Mouse (Mus musculus): ENCODE results near the gene Spata25. TPM values are rescaled to one million over a fixed set of nuclear protein-coding genes. Genes with fewer than 3 reads are reported as not detected.
"Not testable (repeated sequence)": the region's sequence is repeated elsewhere in the genome, so short reads cannot be mapped to it uniquely, and the experiment has no call there.

Spata25 gene
- polyA plus RNA-seq, 1 experiment from 2014 or later: 0.85 TPM

- DNase-seq (ENCODE audit: low spot score): no peak
These were observed 23.0 kb downstream of the Spata25 start for GRCm38 (mm10) chr2:164805332-164805718.

DNA sequence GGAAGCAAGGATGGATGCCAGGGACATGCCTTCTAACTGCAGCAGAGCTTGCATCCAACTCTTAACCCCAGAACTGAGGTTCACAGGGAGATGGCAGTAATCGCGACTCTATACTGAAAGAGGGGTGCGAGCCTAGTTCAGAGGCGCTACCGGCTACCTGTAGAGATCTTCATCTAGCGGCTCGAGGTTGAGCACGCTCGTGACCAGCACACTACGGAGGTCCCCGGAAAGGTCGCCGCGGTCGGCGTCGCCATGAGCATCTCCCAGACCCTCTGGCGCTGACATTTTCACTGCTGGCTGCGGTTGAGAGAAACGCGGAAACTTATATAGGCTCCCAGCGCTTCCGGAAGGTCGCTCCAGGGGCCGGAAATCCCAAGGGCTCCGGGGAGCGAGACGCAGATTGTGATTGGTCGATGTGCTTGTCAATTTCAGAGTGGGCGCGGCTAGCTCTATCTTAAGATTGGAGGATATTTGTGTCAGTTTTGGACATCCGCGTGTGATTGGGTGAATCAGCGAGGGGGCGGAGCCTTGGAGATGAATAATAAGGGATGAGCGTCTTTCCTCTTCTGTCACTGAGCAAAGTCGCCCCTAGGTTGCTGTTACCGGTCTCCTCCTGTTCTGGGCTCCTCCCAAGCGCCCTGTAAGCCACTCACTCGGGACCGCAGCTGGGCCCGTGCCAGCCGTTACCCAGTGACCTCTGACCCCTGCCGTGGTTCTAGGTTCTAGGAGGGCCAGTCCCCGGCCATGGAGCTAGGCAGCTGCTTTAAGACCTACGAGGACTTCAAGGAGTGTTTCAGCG, 23.6 kb downstream of the Spata25 start, which contains the start of the genes Acot8 and Zswim3:
Acot8 (minus strand) TSS at position 350 of the 799 bp plus-strand sequence.
Zswim3 (plus strand) TSS at position 566 of the 799 bp plus-strand sequence.
- DNase-seq (ENCODE audit: low spot score): peak; percentile 100

GRCm38 (mm10) chr2:164803921-164804313, 24.4 kb downstream of the Spata25 start:
- no peak for DNase-seq (ENCODE audit: low spot score)

DNA sequence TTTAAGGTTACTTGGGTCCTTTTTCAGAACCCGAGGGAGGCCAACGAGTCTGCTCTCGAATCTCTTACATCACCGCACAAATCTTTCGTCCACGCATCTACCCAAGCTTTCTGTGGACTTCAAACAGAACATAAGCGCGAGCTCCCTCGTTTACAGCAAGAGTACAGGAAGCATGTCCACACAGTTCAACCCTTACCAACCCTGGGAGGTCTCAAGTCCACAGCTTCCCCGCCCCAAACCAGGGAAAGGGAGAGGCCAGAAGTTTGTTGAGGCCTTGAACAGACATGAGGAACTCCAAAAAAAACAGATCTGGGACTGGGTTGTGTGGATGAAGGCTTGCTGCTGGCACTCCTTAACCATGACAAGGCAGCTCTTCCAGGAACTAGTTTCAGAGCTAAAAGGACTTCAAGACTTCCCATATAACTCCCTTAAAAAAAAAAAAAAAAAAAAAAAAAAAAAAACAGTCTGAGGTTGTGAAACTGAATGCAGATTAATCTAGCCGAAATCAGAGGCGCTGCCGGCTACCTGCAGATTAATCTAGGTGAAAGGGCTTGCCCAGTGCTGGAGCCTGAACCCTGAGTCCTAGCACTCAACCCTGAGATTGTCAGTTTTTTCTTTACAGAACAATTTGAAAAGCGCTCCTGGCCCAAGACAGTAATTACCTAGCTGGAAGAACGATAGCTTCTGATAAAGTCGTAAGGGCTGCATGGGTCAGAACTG, 25.0 kb downstream of the Spata25 start:
- DNase-seq (ENCODE audit: low spot score): no peak

GRCm38 (mm10) chr2:164800252-164801004, 27.9 kb downstream of the Spata25 start:
- no peak for DNase-seq (ENCODE audit: low spot score)

- DNase-seq (ENCODE audit: low spot score): not testable (repeated sequence)
These were observed 29.8 kb downstream of the Spata25 start for GRCm38 (mm10) chr2:164798554-164798953.

DNA sequence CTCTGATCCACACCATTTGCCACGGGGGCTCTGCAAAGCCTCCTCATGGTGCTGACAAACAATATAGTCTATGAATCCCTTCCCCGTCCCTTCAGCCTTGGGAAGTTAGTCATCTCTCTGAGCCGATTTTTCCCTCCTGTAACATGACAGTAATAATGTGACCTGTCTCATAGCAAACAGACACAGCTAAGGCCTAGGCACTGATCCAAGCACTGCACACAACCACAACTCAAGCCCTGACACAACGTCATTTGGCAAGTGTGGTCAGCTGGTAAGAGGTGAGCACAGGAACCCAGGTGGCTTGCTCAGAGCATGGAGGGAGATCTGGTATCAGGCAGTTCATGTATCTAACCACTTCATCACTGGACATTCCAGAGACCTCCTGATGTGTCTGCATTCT, 32.5 kb downstream of the Spata25 start:
- DNase-seq (ENCODE audit: low spot score): no peak

- peak; percentile 87 for DNase-seq (ENCODE audit: low spot score)
These were observed 34.0 kb downstream of the Spata25 start for GRCm38 (mm10) chr2:164794293-164794692.

DNA sequence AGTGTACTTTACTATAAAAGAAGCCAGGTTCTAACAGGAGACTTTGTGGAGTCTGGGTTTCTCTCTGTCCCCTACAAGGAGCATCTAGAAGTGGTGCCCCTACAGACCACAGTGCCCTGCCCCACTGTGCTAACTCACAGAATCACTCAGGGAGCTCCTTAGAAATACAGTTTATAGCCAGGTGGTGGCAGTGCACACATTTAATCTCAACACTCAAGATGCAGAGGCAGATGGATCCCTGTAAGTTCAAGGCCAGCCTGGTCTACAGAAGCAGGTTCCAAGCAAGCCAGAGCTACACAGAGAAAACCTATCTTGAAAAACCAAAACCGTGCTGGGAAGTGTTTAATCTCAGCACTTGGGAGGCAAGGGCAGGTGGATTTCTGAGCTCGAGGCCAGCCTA, 34.6 kb downstream of the Spata25 start:
- DNase-seq (ENCODE audit: low spot score): peak; percentile 32

GRCm38 (mm10) chr2:164793236-164793635, 35.1 kb downstream of the Spata25 start:
- DNase-seq (ENCODE audit: low spot score): peak; percentile 75

DNA sequence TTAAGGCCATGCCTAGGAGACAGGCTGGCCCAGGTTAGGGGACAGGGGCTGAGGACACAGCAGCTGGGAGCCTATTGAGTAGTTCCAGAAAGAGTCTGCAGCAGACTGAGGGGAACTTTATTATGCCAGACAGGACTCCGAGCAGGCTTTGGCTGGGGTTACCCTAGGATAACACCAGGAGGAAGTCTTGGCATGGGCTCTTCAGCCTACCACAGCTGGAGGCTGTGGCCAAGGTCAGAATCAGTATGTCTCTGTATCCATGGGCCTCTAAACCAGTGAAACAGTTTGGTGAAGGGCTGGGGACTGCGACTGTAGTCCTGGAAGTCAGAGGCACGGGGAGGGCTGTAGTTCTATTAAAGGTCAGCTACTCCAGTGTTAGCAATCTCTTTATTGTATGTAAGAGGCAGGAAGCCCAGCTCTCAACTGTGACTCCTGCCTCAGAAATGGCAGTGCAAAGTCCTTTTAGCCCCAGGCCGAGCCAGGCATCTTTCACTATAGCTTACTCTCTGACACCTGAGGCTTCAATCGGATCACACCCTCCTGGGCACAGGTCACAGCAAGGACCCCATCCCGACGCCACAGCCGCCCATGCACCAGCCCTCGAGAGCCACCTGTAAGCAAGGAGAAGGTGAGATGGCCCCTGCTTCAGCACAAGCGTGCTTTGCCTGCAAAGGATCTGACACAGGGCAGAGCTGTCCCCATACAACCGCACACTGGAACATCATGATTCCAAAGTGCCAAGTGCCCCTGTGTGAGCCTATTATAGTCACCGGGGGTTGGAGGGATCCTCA, 35.7 kb downstream of the Spata25 start:
- no peak for DNase-seq (ENCODE audit: low spot score)

- no peak for DNase-seq (ENCODE audit: low spot score)
These were observed 36.5 kb downstream of the Spata25 start for GRCm38 (mm10) chr2:164791841-164792261.

- DNase-seq (ENCODE audit: low spot score): no peak
These were observed 37.9 kb downstream of the Spata25 start for GRCm38 (mm10) chr2:164790451-164790850.

GRCm38 (mm10) chr2:164788411-164788810, 39.9 kb downstream of the Spata25 start:
- DNase-seq (ENCODE audit: low spot score): no peak

DNA sequence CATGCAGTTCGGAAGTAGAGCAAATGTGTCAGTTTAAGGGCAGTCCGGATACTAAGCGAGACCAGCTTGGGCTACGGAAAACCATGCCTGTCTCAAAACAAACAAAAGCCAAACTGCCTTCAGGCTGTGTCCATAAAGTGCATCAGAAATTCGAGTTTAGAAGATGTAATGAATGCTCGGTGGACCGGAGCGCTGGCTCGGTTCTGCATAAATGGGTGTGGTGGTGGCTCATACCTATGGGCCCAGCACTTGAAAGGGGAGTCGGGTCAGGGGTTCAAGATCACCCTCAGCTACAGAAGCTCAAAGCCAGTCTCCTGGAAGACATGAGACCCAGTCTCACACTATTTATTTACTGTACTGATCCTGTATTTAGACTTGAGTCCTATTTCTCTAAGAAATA, 40.6 kb downstream of the Spata25 start:
- no peak for DNase-seq (ENCODE audit: low spot score)

GRCm38 (mm10) chr2:164787032-164787431, 41.3 kb downstream of the Spata25 start:
- no peak for DNase-seq (ENCODE audit: low spot score)

DNA sequence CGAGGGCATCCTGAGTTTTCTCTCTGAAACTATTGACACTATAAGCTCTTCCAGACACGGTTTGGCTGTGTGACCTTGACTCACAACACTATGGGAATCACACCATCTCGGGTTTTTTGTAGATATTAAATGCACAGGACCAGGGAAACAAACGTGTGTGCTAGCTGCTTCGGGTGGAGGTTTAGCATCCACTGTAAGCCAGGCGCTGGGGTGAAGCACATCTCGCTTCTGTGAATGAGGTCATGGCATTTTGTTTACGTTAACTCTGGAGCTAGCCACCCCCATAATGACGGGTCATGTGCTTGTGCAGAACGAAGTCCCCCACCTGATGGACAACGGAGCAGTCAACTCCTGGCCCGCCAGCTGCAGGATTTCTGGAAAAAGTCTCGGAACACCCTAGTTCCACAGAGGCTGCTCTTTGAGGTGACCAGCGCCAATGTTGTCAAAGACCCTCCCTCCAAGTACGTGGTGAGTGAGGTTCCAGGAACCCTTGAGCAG, 41.9 kb downstream of the Spata25 start:
- no peak for DNase-seq (ENCODE audit: low spot score)

DNA sequence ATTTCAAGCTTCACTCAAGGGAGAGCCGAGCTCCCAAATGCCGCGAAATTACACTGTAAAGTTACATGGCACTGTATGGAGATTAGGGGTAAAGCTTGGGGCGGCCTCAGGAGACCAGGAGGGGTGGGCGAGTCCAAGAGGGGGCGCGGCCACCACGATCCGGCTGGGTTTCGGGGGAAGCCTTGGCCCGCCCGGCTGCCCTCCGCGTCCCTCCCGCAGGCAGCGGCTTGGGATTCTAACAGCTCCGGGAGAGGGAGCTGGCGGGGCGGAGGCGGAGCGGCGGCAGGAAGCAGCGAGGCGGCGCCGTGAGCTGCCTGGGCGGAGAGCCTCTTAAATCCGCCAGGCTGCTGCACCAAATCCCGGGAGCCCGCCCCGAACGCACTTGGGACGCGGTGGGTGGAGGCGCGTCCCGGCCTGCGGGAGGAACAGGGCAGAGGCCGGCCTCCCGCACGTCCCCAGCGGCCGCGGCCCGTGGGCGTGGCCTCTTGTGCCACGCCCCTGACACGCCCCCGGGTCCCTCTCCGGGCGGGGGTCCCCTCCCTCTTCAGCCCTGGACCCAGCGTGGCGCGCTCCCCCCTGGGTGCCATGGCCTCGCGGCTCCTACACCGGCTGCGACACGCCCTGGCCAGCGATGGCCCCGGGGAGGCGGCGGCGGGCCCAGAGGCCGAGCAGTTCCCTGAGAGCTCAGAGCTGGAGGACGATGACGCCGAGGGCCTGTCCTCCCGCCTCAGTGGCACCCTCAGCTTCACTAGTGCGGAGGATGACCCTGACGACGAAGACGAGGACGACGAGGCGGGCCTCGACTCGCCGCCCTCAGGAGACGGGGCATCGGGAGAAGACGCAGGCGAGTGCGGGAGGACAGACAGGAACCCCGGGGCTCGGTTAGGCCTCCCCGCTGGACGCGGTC, 42.6 kb downstream of the Spata25 start, which contains the start of gene Snx21:
Snx21 (plus strand) TSS at position 343 of the 907 bp plus-strand sequence.
- DNase-seq (ENCODE audit: low spot score): peak; percentile 71

GRCm38 (mm10) chr2:164784869-164785420, 43.4 kb downstream of the Spata25 start:
- DNase-seq (ENCODE audit: low spot score): no peak
